Mouse (Mus musculus) neural tube, embryonic 15.5 days (tissue): ENCODE measurements around the gene Gm44790. TPM values are rescaled to one million over a fixed set of nuclear protein-coding genes. Genes with fewer than 3 reads are reported as not detected.
"Not testable (repeated sequence)": the region's sequence is repeated elsewhere in the genome, so short reads cannot be mapped to it uniquely, and the experiment has no call there.

Source experiments
- ATAC-seq: fragments of 200-750 bp; cut with Nextera tagmentation; 2 replicates; pipeline ENCODE4 v1.8.0; 2017; ENCODE audit warnings: mild to moderate bottlenecking, moderate TSS enrichment, moderate library complexity; ENCODE audit not compliant: low FRiP score
- H3K27ac ChIP-seq: fragments of 300-500 bp; sonication (generic); replicated peaks from 2 replicates; pipeline ENCODE4 v1.5.1; 2015; ENCODE audit warnings: mild to moderate bottlenecking, inconsistent platforms
- H3K27me3 ChIP-seq: fragments of 300-500 bp; sonication (generic); replicated peaks from 2 replicates; pipeline ENCODE4 v1.6.1; 2015; ENCODE audit warnings: inconsistent platforms
- H3K36me3 ChIP-seq: fragments of 300-500 bp; sonication (generic); 2 replicates; pipeline ENCODE4 v1.6.1; 2015; ENCODE audit warnings: inconsistent platforms
- H3K4me1 ChIP-seq: fragments of 300-500 bp; sonication (generic); 2 replicates; pipeline ENCODE4 v1.6.1; 2015; ENCODE audit warnings: inconsistent platforms
- H3K4me2 ChIP-seq: fragments of 300-500 bp; sonication (generic); 2 replicates; pipeline ENCODE4 v1.6.1; 2015; ENCODE audit warnings: inconsistent platforms, mild to moderate bottlenecking, moderate library complexity
- H3K4me3 ChIP-seq: fragments of 300-500 bp; sonication (generic); replicated peaks from 2 replicates; pipeline ENCODE4 v1.5.1; 2015; ENCODE audit warnings: mild to moderate bottlenecking, inconsistent platforms
- H3K9ac ChIP-seq: fragments of 300-500 bp; sonication (generic); replicated peaks from 2 replicates; pipeline ENCODE4 v1.6.1; 2015; ENCODE audit warnings: mild to moderate bottlenecking, inconsistent platforms
- H3K9me3 ChIP-seq: fragments of 300-500 bp; sonication (generic); replicated peaks from 2 replicates; pipeline ENCODE4 v1.6.1; 2016; ENCODE audit warnings: inconsistent platforms
- WGBS: fragments of 180-500 bp; shearing (Covaris S2); methylation state at CpG from one replicate; pipeline ENCODE4 v1.1.7; 2015; ENCODE audit warnings: mixed read lengths; 5-methylcytosine and 5-hydroxymethylcytosine counted together
- polyA plus RNA-seq: library from polyadenylated mRNA; unstranded; fragments of >200 nt; fragmentation: Nextera tagmentation; extraction: Ambion mirVana; gene quantifications from 2 replicates; pipeline ENCODE4 v1.2.1, GENCODE M21; 2015

The Gm44790 gene
- polyA plus RNA-seq, result not detected in 2 replicates

DNA sequence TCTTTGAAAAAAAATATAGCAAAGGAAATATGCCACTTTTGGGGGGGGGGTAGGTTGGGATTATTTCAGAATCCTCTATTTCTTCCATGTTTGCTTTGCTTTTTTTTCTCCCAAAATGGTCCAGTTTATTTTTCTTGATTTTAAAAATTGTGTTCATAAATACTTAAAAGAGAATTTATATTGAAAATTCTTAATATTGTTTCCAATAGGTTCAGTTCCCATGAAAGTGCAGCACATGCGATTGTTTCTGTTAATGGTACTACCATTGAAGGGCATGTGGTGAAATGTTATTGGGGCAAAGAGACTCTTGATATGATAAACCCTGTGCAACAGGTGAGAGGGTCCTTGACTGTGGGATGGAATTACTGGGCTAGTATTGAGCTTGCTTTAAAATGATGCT is at the start of gene Gm44790:
Gene Gm44790, plus strand, starts transcription at position 301 of the 400 bp plus-strand sequence.
- Histone ChIP-seq H3K9ac (no peak within 1 kb of the TSS), H3K27me3 (no peaks in the 10 kb centered on the region), H3K4me3 (no peak within 1 kb of the TSS), H3K4me2 (no peak within 1 kb of the TSS), H3K36me3 (peaks cover 70% of the 10 kb centered on the region), H3K27ac (no peak within 1 kb of the TSS), H3K4me1 (no peaks in the 10 kb centered on the region), H3K9me3 (no peaks in the 10 kb centered on the region)
- 98% methylated on average over 1 of the region's 1 CpGs for WGBS
- no peak for ATAC-seq

DNA sequence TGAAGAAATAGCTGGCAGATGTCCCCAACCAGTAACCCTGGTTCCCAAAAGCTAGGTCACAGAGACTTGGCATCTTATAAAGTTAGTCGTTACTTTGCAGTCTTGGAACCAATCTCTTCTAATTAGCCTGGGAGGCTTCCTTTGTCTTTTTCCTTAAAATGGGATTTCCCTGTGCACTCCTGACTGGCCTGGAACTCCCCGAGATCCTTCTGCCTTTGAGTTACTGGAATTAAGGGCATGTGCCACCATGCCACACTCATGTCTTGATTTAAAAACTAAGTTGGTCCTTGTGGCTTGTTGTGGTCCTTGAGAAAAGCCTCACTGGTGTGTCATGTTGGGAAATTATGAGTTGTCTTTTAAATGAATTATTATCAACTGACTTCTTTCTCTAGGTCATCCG is 48.1 kb upstream of the Gm44790 start:
- Histone ChIP-seq H3K9me3 (no peaks in the 10 kb centered on the region), H3K27ac (no peak overlapping the region), H3K9ac (no peak overlapping the region), H3K36me3 (peaks cover 37% of the 10 kb centered on the region), H3K27me3 (no peaks in the 10 kb centered on the region), H3K4me2 (no peak overlapping the region), H3K4me3 (no peak overlapping the region), H3K4me1 (peaks cover 3% of the 10 kb centered on the region)
- no peak for ATAC-seq
- 88% methylated on average over 3 of the region's 3 CpGs for WGBS

DNA sequence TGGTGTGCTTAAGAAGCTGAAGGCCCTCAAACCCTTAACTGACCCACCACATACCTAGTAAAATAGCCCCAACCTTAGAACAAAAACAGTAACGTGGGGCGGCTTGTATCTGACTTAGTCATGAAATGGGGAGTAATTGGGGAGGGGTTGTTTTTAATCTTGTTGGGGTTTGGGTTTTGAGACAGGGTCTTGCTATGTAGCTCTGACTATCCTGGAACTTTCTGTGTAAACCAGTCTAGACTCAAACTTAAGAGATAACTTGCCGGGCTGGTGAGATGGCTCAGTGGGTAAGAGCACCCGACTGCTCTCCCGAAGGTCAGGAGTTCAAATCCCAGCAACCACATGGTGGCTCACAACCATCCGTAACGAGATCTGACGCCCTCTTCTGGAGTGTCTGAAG is 46.3 kb upstream of the Gm44790 start:
- H3K27me3 ChIP-seq, H3K4me1 ChIP-seq, H3K4me2 ChIP-seq, H3K4me3 ChIP-seq, H3K9me3 ChIP-seq, H3K9ac ChIP-seq, ATAC-seq, H3K27ac ChIP-seq: not testable (repeated sequence)
- H3K36me3 ChIP-seq, result peaks cover 41% of the 10 kb centered on the region
- WGBS, result 73% methylated on average over 8 of the region's 8 CpGs

DNA sequence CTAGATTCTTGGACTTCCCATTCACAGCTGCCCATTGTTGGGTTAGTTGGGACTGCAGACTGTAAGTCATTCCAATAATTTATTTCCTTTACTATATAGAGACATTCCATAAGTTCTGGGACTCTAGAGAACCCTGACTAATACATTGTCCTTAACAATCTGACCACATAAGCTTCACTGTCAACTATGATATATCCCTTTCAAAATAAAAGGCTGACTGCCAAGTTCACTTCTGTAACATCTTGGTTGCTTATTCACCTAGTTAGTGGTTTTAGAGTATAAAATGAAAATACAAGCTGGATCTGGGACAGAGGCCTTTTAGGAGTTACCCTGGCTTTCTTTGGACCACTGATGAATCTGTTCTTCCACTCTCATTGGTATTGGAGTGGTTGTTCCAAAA is 43.9 kb upstream of the Gm44790 start:
- Histone ChIP-seq H3K4me2 (no peak overlapping the region), H3K4me3 (no peak overlapping the region), H3K9ac (no peak overlapping the region), H3K36me3 (peaks cover 42% of the 10 kb centered on the region), H3K27me3 (no peaks in the 10 kb centered on the region), H3K27ac (no peak overlapping the region), H3K4me1 (no peaks in the 10 kb centered on the region), H3K9me3 (no peaks in the 10 kb centered on the region)
- ATAC-seq, result no peak

DNA sequence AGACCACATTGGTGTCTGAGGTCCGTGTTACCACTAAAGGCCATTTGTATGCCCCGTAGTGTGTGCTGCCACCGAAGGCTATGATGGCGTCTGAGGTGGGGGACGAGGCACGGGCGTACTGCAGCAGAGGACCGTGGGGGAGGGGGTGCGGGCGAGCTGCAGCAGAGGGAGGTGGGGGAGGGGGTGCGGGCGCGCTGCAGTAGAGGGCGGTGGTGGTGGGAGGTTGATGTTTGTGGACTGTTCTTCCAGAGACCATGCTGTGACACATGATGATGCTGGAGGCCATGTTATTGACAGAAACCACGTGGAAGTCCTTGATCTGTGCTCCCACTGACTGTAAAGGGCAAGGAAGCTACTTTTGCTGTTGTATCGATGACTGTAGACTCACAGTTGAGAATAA is 43.1 kb upstream of the Gm44790 start:
- no peak for ATAC-seq
- H3K4me2 ChIP-seq, result no peak overlapping the region
- peaks cover 42% of the 10 kb centered on the region for H3K36me3 ChIP-seq

DNA sequence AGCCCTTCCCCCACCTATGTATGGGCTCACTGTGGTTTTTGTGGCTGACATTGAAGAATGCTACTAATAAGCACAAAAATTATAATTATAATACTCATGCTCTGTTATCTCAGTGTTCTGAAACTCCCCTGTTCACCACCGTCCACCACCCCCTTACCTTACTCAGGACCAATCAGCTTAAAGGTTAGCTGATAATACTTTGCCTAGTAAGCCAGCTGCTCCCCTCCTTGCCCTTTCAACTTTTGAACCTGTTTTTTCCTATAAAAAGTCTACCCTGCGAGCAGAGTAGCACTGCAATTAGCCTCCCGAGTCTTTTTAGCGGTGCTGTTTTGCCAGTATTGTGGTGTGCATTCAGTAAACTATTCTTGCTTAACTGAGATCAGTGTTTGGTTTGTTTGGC is 41.8 kb upstream of the Gm44790 start:
- WGBS, result 72% methylated on average over 4 of the region's 4 CpGs
- Histone ChIP-seq H3K36me3 (peaks cover 42% of the 10 kb centered on the region), H3K4me2 (no peak overlapping the region), H3K27me3 (no peaks in the 10 kb centered on the region), H3K9me3 (no peaks in the 10 kb centered on the region), H3K4me1 (no peaks in the 10 kb centered on the region), H3K9ac (no peak overlapping the region), H3K4me3 (no peak overlapping the region), H3K27ac (no peak overlapping the region)
- no peak for ATAC-seq

More for the DNA sequence above, 43.1 kb upstream of the Gm44790 start:
- 52% methylated on average over 16 of the region's 16 CpGs for WGBS
- Histone ChIP-seq H3K9ac (no peak overlapping the region), H3K9me3 (no peaks in the 10 kb centered on the region), H3K27ac (no peak overlapping the region), H3K4me3 (no peak overlapping the region), H3K4me1 (no peaks in the 10 kb centered on the region), H3K27me3 (no peaks in the 10 kb centered on the region)

DNA sequence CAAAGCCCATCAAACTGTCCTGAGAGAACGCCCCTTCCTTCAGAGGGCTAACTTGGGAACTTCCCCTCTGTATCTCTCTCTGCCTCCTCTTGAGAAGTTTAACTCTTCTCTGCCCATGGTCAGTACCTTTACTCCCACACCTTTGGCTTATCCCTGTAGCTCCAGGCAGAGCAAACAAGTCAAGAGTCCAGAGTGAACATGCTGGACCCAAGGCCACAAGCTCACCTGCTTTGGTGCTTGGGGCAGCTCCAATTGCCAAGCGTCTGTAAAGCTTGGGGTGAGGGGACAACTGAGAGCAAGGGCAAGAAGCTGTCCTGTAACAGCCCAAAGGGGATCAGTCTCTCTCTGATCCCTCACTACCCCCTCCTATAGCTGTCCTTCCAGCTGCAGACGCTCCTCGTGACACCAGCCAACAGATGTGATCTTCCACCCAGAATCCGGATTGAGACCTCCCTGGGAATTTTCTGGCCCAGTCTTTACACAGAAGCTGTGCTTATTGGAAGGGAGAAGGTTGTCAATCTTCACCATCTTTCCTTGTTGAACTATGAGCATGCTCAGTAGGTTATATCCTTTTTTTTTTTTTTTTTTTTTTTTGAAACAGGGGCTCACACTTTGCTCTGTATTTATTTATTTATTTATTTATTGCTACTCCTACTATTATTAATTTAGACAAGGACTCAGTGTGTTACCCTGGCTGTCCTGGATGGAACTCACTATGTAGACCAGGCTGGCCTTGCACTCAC is 40.9 kb upstream of the Gm44790 start:
- ATAC-seq, result no peak
- WGBS, result 92% methylated on average over 5 of the region's 5 CpGs
- Histone ChIP-seq H3K4me3 (no peak overlapping the region), H3K36me3 (peaks cover 48% of the 10 kb centered on the region), H3K4me1 (no peaks in the 10 kb centered on the region), H3K9me3 (no peaks in the 10 kb centered on the region), H3K27ac (no peak overlapping the region), H3K4me2 (no peak overlapping the region), H3K9ac (no peak overlapping the region), H3K27me3 (no peaks in the 10 kb centered on the region)

DNA sequence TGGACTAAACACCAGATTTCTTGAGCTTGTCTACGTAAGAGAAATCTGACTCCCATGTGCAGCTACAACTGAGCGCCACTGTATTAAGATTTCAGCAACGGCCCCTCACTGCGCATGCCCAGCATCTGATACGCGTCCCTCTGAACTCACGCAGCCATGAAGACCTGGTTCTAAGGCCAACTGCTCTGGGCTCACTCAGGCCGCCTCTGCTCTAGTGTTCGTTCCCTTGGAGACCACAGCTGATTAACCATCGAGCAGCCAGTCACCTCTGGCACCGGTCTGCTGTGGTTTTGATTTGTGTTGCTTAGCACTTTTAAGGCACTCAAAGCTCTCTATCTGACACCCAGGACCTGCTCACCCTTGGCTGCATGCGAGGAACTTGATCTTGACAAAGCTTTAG is 39.1 kb upstream of the Gm44790 start:
- H3K9me3 ChIP-seq, result no peaks in the 10 kb centered on the region
- peaks cover 66% of the 10 kb centered on the region for H3K36me3 ChIP-seq
- WGBS, result 89% methylated on average over 12 of the region's 12 CpGs
- H3K27ac ChIP-seq, result no peak overlapping the region
- H3K4me1 ChIP-seq, result no peaks in the 10 kb centered on the region
- H3K9ac ChIP-seq, result no peak overlapping the region
- no peaks in the 10 kb centered on the region for H3K27me3 ChIP-seq
- H3K4me2 ChIP-seq, result no peak overlapping the region
- no peak for ATAC-seq
- no peak overlapping the region for H3K4me3 ChIP-seq

DNA sequence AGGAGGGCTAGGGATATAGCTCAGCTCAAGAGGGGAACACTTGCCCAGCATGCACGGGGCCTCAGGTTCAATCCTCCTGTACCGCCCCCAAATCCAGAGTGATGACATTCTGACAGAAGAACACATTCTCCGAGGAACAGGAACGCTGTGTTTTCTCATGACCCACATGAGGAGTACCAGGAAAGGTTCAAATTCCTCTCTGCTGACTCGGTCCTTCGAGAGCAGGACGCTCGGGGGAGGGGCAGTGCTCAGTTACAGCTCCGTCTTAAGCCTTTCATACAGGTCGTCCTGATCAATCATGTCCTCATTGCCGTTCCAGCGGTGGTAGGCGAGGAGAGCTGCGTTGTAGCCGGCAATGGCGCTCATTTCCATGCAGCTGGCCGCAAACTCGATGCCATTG is 38.0 kb upstream of the Gm44790 start:
- Histone ChIP-seq H3K4me1 (peaks cover 1% of the 10 kb centered on the region; the same call in 1 of the 2 replicates), H3K4me3 (no peak overlapping the region), H3K27me3 (no peaks in the 10 kb centered on the region), H3K36me3 (peaks cover 66% of the 10 kb centered on the region), H3K9ac (no peak overlapping the region), H3K4me2 (no peak overlapping the region), H3K27ac (no peak overlapping the region), H3K9me3 (no peaks in the 10 kb centered on the region)
- 85% methylated on average over 18 of the region's 18 CpGs for WGBS
- no peak for ATAC-seq

DNA sequence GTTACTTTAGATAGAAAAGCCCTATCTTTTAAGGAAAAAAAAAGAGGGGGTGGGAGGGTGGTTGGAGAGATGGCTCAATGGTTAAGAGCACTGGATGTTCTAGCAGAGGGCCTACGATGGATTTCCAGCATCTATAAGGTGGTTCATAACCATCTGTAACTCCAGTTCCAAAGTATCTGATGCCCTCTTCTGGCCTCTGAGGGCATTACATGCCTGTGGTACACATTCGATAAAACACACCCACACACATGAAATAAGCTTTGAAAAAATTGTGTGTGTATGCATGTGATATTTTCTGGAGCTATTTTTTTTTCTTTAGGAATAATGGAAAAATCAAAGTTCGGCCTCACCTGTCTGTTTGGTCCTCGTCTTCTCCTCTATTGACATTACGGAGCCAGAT is 35.1 kb upstream of the Gm44790 start:
- H3K9ac ChIP-seq, result no peak overlapping the region
- H3K9me3 ChIP-seq, result no peaks in the 10 kb centered on the region
- H3K4me2 ChIP-seq, result no peak overlapping the region
- H3K27me3 ChIP-seq, result no peaks in the 10 kb centered on the region
- WGBS, result 94% methylated on average over 5 of the region's 5 CpGs
- peaks cover 60% of the 10 kb centered on the region for H3K36me3 ChIP-seq
- no peak overlapping the region for H3K27ac ChIP-seq
- H3K4me3 ChIP-seq, result no peak overlapping the region
- peaks cover 26% of the 10 kb centered on the region for H3K4me1 ChIP-seq
- ATAC-seq, result no peak

DNA sequence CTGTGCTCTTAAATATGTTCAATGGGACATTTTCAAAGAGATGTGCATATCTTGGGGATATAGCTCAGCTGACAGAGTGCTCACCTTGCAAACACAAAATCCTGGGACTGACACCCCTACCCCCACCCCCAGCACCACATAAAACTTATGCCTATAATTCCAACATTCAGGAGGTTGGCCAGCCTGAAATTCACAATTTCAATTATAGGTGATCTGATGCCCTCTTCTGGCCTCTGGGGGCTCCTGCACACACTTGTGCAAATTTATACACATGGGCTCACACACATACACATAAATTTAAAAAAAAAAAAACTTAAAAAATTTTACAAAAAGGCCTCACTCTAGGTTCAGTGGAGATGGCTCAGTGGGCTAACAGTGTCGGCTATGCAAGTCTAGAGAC is 33.3 kb upstream of the Gm44790 start:
- 100% methylated on average over 1 of the region's 1 CpGs for WGBS
- ATAC-seq, result no peak
- H3K4me2 ChIP-seq, result no peak overlapping the region
- H3K27me3 ChIP-seq, result no peaks in the 10 kb centered on the region
- no peak overlapping the region for H3K27ac ChIP-seq
- no peak overlapping the region for H3K4me3 ChIP-seq
- H3K9ac ChIP-seq, result no peak overlapping the region
- H3K36me3 ChIP-seq, result peaks cover 48% of the 10 kb centered on the region
- H3K9me3 ChIP-seq, result no peaks in the 10 kb centered on the region
- H3K4me1 ChIP-seq, result peaks cover 36% of the 10 kb centered on the region

DNA sequence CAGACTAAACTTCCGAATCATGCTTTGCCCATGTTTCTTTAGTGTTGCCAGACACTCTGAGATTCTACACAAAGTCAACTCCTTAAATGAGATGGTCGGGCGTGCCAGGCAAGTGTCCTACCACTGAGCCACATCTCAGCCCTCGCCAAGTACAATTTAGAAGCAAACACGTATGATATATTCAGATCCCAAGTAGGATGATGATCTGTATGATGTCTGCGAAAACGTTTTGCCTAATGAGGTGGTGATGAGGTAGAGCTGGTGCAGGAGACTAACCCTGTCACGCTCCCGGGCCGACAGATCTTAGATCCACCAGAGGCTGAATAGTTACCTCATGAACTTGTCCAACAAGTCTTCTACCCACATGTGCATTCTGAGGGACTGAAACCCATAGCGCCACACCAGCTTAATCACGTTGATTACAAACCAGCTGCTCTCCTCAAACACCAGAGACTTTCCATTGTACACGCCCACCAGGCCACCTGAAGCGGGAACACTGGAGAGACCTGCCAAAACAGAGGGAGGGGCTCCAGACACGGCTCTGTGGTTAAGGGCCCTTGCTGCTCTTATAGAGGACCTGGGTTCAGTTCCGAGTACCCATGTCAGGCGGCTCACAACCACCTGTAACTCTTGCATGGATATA is 32.3 kb upstream of the Gm44790 start:
- ATAC-seq, result no peak
- Histone ChIP-seq H3K4me1 (peaks cover 36% of the 10 kb centered on the region), H3K4me3 (no peak overlapping the region), H3K4me2 (no peak overlapping the region), H3K27me3 (no peaks in the 10 kb centered on the region), H3K27ac (no peak overlapping the region), H3K36me3 (peaks cover 38% of the 10 kb centered on the region), H3K9me3 (no peaks in the 10 kb centered on the region), H3K9ac (no peak overlapping the region)
- WGBS, result 91% methylated on average over 17 of the region's 17 CpGs
